Mouse (Mus musculus): ENCODE measurements around the gene 5330417H12Rik. TPM values are rescaled to one million over a fixed set of nuclear protein-coding genes. Genes with fewer than 3 reads are reported as not detected.

5330417H12Rik gene
- polyA plus RNA-seq, 1 experiment from 2014 or later: not detected

DNA sequence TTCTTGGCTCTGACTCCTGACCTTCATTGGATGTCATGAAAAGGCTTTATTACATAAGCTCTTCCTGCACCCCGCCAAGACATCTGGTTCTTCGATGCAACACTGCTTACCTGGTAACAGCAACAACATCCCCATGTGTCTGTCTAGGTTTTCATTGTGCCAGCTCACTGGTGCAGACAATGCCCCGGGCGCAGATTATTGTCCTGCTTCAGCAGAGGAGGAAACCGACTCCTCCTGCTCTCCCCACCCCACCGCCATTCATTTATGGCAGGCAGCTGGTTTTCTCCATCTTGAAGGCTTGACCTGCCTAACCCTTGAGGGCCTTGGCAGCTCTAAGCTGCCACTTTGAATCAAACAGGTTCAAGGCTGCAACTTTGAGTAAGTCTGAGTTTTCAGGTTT is 22.0 kb downstream of the 5330417H12Rik start:
- no peak overlapping the region for H3K4me2 ChIP-seq (replicated peaks; ENCODE audit: low read depth, low read length)
- no peak overlapping the region for H3K27ac ChIP-seq (ENCODE audit: low read length)
- no peak overlapping the region for H3K9ac ChIP-seq (replicated peaks; ENCODE audit: low read length)
- no peak overlapping the region for H3K4me3 ChIP-seq (ENCODE audit: low read length)
- WGBS: 49% methylated on average over 6 of the region's 6 CpGs
- ATAC-seq (ENCODE audit: low FRiP score, low TSS enrichment): peak; percentile 69; the same call in 1 of the 2 replicates
- H3K4me1 ChIP-seq (ENCODE audit: insufficient read depth, low read length): no peaks in the 10 kb centered on the region
- H3K9me3 ChIP-seq (ENCODE audit: low read length): no peaks in the 10 kb centered on the region
- H3K27me3 ChIP-seq (ENCODE audit: insufficient read depth, low read length): no peaks in the 10 kb centered on the region
- H3K36me3 ChIP-seq (ENCODE audit: insufficient read depth, low read length): no peaks in the 10 kb centered on the region

DNA sequence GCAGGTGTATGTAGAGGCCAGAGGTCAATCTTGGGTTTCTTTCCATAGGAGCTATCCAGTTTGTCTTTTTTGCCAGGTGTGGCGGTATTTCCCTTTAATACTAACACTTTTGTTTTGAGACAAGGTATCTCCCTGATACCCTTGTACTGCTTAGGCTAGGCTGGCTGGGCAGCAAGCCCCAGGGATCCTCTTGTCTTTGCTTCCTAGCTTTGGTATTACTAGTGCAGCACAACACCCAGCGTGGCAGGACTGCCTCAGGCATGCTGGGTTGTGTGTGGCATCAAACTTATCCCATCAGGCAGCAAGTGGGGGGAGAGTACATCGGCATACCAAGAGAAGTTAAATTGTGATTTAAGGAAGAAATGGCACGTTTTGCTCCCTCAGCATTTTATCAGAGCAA is 22.5 kb downstream of the 5330417H12Rik start:
- Histone ChIP-seq H3K27ac (ENCODE audit: low read length) (no peak overlapping the region), H3K4me2 (replicated peaks; ENCODE audit: low read depth, low read length) (no peak overlapping the region), H3K4me1 (ENCODE audit: insufficient read depth, low read length) (no peaks in the 10 kb centered on the region), H3K36me3 (ENCODE audit: insufficient read depth, low read length) (no peaks in the 10 kb centered on the region), H3K27me3 (ENCODE audit: insufficient read depth, low read length) (no peaks in the 10 kb centered on the region), H3K9me3 (ENCODE audit: low read length) (no peaks in the 10 kb centered on the region), H3K9ac (replicated peaks; ENCODE audit: low read length) (no peak overlapping the region), H3K4me3 (ENCODE audit: low read length) (no peak overlapping the region)
- 61% methylated on average over 4 of the region's 4 CpGs for WGBS
- 0 out of 2 replicates have a peak, but pooled peaks have one; percentile 49 for ATAC-seq (ENCODE audit: low FRiP score, low TSS enrichment)

DNA sequence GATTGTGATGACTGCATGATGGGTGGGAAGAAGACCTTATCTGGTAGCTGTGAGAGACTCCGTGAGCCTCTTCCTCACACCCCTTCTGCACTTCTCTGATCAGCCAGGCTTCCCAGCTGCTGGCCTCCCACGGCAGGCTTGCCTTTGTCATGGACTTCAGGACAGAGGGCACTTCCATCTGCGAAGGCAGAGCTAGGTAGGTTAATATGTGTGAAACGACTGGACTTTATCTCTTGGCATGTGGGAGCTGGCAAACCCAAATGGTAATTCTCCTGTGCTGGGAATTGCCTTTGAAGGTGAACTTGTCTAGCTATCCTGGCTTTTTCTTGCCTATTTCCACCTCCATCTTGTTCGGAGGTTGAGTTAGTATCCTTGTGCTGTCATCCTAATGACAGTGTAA is 24.3 kb downstream of the 5330417H12Rik start:
- no peak for ATAC-seq (ENCODE audit: low FRiP score, low TSS enrichment)
- H3K27me3 ChIP-seq (ENCODE audit: insufficient read depth, low read length): no peaks in the 10 kb centered on the region
- 60% methylated on average over 5 of the region's 5 CpGs for WGBS

DNA sequence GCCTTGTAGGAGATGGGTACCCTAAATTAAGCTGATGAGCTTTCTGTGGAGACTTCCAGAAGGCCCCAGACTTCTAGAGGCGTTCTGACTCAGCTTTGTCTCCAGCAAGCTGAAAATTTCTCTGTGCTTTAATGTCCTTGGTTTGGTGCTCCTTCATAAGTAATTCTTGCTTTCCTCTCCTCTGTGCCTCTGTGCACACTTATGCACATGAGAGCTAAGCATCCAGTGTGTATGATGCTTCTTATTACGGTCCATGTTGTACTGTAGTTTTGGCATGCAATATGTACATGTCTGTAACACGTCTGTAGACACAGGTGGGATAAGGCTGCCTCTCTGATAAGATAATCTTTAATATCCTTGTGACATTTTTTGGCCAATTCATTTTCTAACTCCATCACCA is 27.0 kb downstream of the 5330417H12Rik start:
- Histone ChIP-seq H3K4me2 (replicated peaks; ENCODE audit: low read depth, low read length) (no peak overlapping the region), H3K36me3 (ENCODE audit: insufficient read depth, low read length) (no peaks in the 10 kb centered on the region), H3K4me1 (ENCODE audit: insufficient read depth, low read length) (peaks cover 3% of the 10 kb centered on the region; the same call in 1 of the 2 replicates), H3K9me3 (ENCODE audit: low read length) (no peaks in the 10 kb centered on the region), H3K27ac (ENCODE audit: low read length) (no peak overlapping the region), H3K4me3 (ENCODE audit: low read length) (no peak overlapping the region), H3K9ac (replicated peaks; ENCODE audit: low read length) (no peak overlapping the region), H3K27me3 (ENCODE audit: insufficient read depth, low read length) (no peaks in the 10 kb centered on the region)
- 85% methylated on average over 3 of the region's 3 CpGs for WGBS
- ATAC-seq (ENCODE audit: low FRiP score, low TSS enrichment): no peak

More for the DNA sequence above, 24.3 kb downstream of the 5330417H12Rik start:
- Histone ChIP-seq H3K4me1 (ENCODE audit: insufficient read depth, low read length) (no peaks in the 10 kb centered on the region), H3K4me2 (replicated peaks; ENCODE audit: low read depth, low read length) (no peak overlapping the region), H3K27ac (ENCODE audit: low read length) (no peak overlapping the region), H3K4me3 (ENCODE audit: low read length) (no peak overlapping the region), H3K36me3 (ENCODE audit: insufficient read depth, low read length) (no peaks in the 10 kb centered on the region), H3K9me3 (ENCODE audit: low read length) (no peaks in the 10 kb centered on the region), H3K9ac (replicated peaks; ENCODE audit: low read length) (no peak overlapping the region)

DNA sequence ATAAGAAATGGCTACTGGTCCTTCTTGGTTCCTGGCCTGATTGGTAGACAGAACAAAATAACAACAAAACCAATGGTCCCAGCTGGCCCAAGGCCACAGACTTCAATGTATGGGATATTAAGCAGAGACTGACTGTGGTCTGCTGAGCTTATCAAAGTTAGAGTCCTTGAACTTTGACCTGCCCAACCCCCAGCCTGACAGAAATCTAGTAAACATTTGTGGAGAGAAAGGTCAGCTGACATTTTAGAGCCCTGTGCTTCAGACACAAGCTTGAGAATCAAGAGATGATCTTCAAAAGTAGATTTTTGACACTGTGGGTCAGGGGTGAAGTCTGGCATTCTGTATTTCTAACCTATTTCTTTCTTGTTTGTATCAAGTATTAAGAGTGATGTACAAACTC is 28.2 kb downstream of the 5330417H12Rik start:
- H3K27ac ChIP-seq (ENCODE audit: low read length): no peak overlapping the region
- no peak overlapping the region for H3K4me3 ChIP-seq (ENCODE audit: low read length)
- H3K36me3 ChIP-seq (ENCODE audit: insufficient read depth, low read length): no peaks in the 10 kb centered on the region
- no peaks in the 10 kb centered on the region for H3K27me3 ChIP-seq (ENCODE audit: insufficient read depth, low read length)
- H3K9ac ChIP-seq (replicated peaks; ENCODE audit: low read length): no peak overlapping the region
- ATAC-seq (ENCODE audit: low FRiP score, low TSS enrichment): no peak
- H3K4me1 ChIP-seq (ENCODE audit: insufficient read depth, low read length): peaks cover 3% of the 10 kb centered on the region; the same call in 1 of the 2 replicates
- H3K9me3 ChIP-seq (ENCODE audit: low read length): no peaks in the 10 kb centered on the region
- no peak overlapping the region for H3K4me2 ChIP-seq (replicated peaks; ENCODE audit: low read depth, low read length)

DNA sequence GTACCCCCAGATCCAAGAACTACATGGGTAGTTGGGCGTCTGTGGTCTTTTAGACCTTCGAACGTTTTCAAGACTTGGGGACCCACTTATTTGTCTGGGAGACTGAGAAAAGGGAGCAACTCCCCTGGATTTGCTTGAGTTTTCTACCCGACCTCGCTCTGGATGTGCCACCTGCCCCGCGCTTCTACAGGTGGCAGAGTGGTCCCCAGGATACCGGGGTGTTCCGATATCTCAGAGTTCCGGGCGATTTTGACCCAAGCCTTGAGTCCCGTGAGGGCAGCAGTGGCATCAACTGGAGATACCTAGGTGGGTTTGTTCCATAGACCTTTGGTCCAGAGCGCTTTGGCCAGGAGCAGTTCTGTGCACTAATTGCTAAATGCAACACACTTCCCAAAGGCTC is 29.5 kb downstream of the 5330417H12Rik start:
- Histone ChIP-seq H3K27ac (ENCODE audit: low read length) (no peak overlapping the region), H3K27me3 (ENCODE audit: insufficient read depth, low read length) (no peaks in the 10 kb centered on the region), H3K4me3 (ENCODE audit: low read length) (peak overlapping the region; percentile 59), H3K4me2 (replicated peaks; ENCODE audit: low read depth, low read length) (peak overlapping the region; percentile 91), H3K36me3 (ENCODE audit: insufficient read depth, low read length) (peaks cover 6% of the 10 kb centered on the region; the same call in 1 of the 2 replicates), H3K9ac (replicated peaks; ENCODE audit: low read length) (peak overlapping the region; percentile 62), H3K9me3 (ENCODE audit: low read length) (no peaks in the 10 kb centered on the region), H3K4me1 (ENCODE audit: insufficient read depth, low read length) (peaks cover 3% of the 10 kb centered on the region; the same call in 1 of the 2 replicates)
- ATAC-seq (ENCODE audit: low FRiP score, low TSS enrichment): no peak
- WGBS: 11% methylated on average over 13 of the region's 13 CpGs

DNA sequence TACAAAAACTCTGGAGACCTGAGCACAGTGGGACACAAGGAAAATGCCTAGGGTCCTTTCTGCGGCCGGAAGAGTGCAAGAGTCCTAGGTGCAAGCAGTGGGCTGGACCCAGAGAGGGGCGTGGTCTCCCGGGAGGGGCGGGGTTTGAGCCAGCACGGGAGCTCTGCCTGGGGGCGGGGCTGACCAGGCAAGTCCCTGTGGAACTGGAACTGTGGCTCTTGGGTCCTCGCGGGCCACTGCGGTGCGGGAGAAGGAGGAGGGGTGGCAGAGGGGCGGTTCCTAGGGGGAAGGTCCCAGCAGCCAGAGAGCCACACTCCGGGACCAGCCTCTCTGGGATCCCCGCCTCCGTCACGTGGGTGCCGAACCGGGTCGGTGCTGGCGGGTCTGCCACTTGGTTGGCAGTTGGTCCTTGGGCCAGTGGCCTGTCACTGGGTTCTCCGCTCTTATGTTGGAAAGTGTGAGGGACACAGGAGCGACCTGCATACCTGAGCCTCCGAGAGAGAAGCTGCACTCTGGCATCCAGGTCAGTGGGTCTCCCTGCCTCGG is 30.0 kb downstream of the 5330417H12Rik start, which contains the start of gene Ppfibp2:
Ppfibp2 (plus strand) TSS at position 351 of the 546 bp plus-strand sequence.
- peaks cover 3% of the 10 kb centered on the region; the same call in 1 of the 2 replicates for H3K4me1 ChIP-seq (ENCODE audit: insufficient read depth, low read length)
- H3K27me3 ChIP-seq (ENCODE audit: insufficient read depth, low read length): no peaks in the 10 kb centered on the region
- no peaks in the 10 kb centered on the region for H3K9me3 ChIP-seq (ENCODE audit: low read length)
- H3K9ac ChIP-seq (replicated peaks; ENCODE audit: low read length): peak within 1 kb of the TSS; percentile 62
- H3K4me3 ChIP-seq (ENCODE audit: low read length): peak within 1 kb of the TSS; percentile 59
- ATAC-seq (ENCODE audit: low FRiP score, low TSS enrichment): peak; percentile 97
- WGBS: under 1% methylated on average over 20 of the region's 24 CpGs
- peaks cover 6% of the 10 kb centered on the region; the same call in 1 of the 2 replicates for H3K36me3 ChIP-seq (ENCODE audit: insufficient read depth, low read length)
- peak within 1 kb of the TSS; percentile 86 for H3K27ac ChIP-seq (ENCODE audit: low read length)
- H3K4me2 ChIP-seq (replicated peaks; ENCODE audit: low read depth, low read length): peak within 1 kb of the TSS; percentile 91

DNA sequence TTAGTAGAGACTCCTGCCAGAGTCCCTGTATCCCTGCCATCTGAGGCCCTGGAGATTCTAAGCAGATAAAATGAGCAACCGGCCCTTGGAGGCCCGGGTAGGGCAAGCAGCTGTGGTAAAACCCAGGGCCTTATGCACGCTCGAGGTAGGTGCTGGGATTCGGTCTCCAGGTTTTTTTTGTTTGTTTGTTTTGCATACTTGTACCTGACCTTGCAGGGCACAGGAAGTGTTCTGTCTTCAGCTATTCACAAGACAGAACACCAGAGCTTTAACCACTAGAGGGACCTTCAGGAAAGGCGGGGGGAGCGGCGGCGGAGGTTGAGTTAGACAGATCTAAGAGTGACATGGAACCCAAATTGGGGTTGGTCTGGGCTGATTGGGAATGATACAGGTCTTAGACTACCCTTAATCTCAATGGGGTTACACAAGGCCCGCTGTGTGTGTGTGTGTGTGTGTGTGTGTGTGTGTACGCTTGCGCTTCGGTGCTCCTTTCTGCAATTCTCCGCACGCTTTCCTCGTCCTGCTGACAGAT is 30.6 kb downstream of the 5330417H12Rik start:
- Histone ChIP-seq H3K27ac (ENCODE audit: low read length) (peak overlapping the region; percentile 86), H3K9me3 (ENCODE audit: low read length) (no peaks in the 10 kb centered on the region), H3K27me3 (ENCODE audit: insufficient read depth, low read length) (no peaks in the 10 kb centered on the region), H3K36me3 (ENCODE audit: insufficient read depth, low read length) (peaks cover 6% of the 10 kb centered on the region; the same call in 1 of the 2 replicates), H3K4me2 (replicated peaks; ENCODE audit: low read depth, low read length) (peak overlapping the region; percentile 91), H3K4me3 (ENCODE audit: low read length) (peak overlapping the region; percentile 59), H3K4me1 (ENCODE audit: insufficient read depth, low read length) (peaks cover 3% of the 10 kb centered on the region; the same call in 1 of the 2 replicates), H3K9ac (replicated peaks; ENCODE audit: low read length) (peak overlapping the region; percentile 62)
- under 1% methylated on average over 16 of the region's 16 CpGs for WGBS
- ATAC-seq (ENCODE audit: low FRiP score, low TSS enrichment): peak; percentile 70

DNA sequence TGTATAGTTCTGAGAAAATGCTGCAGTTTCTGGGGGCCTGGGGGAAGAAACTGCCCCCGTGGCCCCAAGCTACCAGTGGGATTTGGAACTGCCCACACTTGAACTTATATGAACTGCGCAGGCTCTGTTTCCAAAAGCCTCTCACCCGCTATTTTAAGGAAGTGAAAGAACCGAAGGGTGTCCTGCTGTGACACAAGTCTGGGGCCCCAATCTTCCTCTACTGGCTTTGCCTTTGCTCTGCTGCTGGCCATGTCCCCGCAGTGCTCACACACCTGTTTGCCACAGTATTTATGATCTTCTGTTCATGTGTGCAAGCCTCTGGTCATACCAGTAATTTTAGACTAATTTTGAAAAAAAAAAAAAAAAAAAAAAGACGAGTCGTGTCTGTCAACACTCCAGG is 31.1 kb downstream of the 5330417H12Rik start:
- H3K27me3 ChIP-seq (ENCODE audit: insufficient read depth, low read length): no peaks in the 10 kb centered on the region
- peaks cover 3% of the 10 kb centered on the region; the same call in 1 of the 2 replicates for H3K4me1 ChIP-seq (ENCODE audit: insufficient read depth, low read length)
- H3K4me3 ChIP-seq (ENCODE audit: low read length): peak overlapping the region; percentile 59
- no peak overlapping the region; the same call in 1 of the 2 replicates for H3K27ac ChIP-seq (ENCODE audit: low read length)
- H3K4me2 ChIP-seq (replicated peaks; ENCODE audit: low read depth, low read length): peak overlapping the region; percentile 91
- no peak for ATAC-seq (ENCODE audit: low FRiP score, low TSS enrichment)
- H3K9me3 ChIP-seq (ENCODE audit: low read length): no peaks in the 10 kb centered on the region
- H3K36me3 ChIP-seq (ENCODE audit: insufficient read depth, low read length): peaks cover 6% of the 10 kb centered on the region; the same call in 1 of the 2 replicates
- peak overlapping the region; percentile 62 for H3K9ac ChIP-seq (replicated peaks; ENCODE audit: low read length)
- 31% methylated on average over 7 of the region's 7 CpGs for WGBS

DNA sequence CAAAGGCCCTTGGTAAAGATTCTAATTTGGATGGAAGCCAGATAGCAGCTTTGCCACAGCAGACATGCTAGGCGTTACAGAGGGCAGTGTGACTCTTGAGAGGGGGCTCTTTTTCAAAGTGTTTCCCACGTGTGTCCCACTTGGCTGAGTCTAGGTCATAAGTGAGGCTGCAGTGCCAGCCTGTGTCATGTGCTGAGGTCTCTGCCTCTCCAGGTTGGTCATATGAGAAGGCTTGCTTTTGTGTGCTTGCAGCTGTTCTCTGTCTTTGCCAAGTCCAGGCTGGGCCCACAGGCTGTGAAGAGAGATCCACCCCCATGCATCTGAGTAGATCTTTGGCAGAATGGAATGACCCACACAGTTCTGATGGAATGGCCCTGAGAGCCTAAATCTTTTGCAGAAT is 32.3 kb downstream of the 5330417H12Rik start:
- no peak overlapping the region for H3K27ac ChIP-seq (ENCODE audit: low read length)
- peaks cover 3% of the 10 kb centered on the region; the same call in 1 of the 2 replicates for H3K4me1 ChIP-seq (ENCODE audit: insufficient read depth, low read length)
- no peaks in the 10 kb centered on the region for H3K9me3 ChIP-seq (ENCODE audit: low read length)
- H3K9ac ChIP-seq (replicated peaks; ENCODE audit: low read length): no peak overlapping the region
- H3K4me3 ChIP-seq (ENCODE audit: low read length): no peak overlapping the region
- H3K36me3 ChIP-seq (ENCODE audit: insufficient read depth, low read length): peaks cover 6% of the 10 kb centered on the region; the same call in 1 of the 2 replicates
- no peak overlapping the region for H3K4me2 ChIP-seq (replicated peaks; ENCODE audit: low read depth, low read length)
- 38% methylated on average over 2 of the region's 2 CpGs for WGBS
- ATAC-seq (ENCODE audit: low FRiP score, low TSS enrichment): no peak
- no peaks in the 10 kb centered on the region for H3K27me3 ChIP-seq (ENCODE audit: insufficient read depth, low read length)

Data from kidney, embryonic 16.5 days (tissue).